Mouse (Mus musculus) cerebellum, adult 8-10 months (tissue): ENCODE results near the gene Lrig1.
A peak's percentile ranks its signal among the peaks of the same experiment; 100 is the strongest.

Source experiments
- DNase-seq: peaks from one replicate; pipeline ENCODE4 v3.0.0; 2022

Lrig1 gene

DNA sequence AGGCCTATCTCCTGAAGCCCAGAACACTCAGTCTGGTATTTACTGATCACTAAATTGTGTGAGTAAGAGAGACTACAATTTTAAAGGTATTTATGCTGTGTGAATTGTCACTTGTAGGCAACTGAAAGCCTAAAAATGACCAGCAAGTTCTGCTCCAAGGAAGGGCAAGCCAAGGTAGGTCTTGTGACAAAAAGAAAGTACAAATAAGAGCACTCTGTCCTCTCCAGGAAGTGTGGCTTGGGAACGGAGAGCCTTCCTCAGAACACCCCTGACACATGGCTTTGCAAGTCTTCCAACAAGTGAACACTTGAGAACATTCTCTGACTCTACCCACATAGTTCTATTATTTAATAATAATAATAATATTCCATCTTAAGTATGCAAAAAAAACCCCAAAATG lies 2.5 kb downstream of the Lrig1 start:
- DNase-seq: peak; percentile 6

DNA sequence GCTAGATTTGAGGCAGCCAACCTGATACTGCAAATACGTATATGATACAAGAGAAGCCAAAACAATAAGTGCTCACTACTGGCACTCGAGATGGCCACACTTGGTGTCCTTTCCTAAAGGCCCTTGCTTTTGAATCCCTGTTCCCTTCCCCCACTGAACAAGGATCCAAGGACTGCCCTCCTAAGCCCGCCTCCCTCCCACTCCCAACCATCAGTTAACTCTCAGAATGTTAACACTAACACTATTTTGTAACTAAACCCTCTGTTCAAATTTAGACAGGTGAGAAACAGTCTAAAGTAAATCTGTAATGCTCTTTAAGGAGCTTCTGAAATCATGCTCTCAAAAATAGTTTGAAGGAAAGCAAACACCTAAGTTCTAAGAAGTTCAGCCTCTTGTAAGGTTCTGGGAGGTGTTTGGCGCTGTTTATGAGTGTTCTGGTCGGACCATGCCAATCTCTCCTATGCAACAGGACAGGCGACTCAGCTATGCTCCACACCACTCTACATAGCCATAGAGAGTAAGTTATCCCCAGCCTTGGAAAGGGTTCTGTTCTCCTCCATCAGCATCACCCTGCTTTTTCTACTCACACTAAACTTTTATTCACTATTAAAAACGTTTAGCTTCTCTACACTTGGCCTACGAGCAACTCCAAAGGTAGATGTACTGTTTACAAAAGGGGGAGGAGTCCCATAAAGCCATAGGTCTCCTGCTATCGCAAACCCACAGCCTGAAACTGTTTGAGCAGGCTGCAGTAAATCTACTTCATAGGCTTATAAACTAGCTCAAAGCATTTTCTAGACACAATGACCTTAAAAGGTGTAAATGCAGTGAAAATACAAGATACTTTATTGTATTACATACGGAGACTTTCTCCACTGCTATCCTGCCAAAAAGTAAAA lies 3.5 kb downstream of the Lrig1 start:
- DNase-seq: peak; percentile 5

DNA sequence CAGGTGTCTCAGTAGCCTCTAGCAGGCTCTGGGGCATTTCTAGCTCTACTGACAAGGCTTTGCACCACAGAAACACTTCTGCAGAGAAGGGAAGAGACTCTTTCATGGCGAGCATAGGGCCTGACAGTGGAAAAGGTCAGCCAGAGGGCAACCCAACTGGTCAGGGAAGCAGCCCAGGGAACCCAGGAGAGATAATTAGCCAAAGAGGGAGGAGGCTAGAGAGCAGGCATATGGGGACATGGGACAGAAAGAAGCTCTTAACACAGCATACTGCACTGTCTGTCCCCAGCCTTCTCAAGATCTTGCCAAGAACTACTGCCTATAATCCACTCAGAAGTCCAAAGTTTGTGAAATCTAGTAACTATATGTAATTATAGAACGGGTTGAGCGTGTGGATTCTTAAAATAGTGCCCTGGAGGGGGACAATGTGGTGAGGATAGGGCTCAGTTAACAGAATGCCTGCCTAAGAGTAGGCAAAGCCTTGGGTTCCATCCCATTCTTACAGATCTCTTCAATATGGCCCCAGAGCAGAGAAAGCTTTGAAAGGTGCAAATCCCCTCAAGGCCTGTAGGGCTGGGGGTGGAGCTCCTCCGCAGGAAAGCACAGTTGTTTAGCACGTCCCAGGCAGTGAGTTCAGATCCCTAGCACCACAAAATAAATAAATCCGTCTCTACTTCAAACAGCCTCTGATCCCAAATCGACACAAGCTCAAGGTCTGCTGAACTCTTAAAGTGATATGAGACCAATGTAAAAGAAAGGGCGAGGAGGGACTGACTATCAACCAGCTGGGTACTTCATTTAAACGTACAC lies 4.6 kb downstream of the Lrig1 start:
- no peak for DNase-seq

DNA sequence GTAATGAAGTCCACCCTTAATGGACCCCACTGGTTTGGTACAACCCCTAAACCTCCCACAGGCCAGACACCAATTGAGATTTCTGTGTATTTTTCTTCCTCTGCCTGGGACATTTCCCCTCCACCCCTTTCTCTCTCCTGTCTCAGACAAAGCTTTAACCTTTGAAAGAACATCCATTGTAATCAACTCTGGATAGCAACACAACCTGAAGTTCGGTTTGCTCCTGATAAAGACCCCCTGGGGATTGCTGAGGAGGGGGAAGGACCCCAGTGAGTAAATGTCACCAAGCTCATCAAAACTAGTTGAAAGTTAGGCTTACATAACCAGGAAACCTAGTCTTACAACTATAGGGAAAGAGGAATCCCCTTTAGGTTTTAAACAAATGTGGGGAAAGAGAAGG lies 5.5 kb downstream of the Lrig1 start:
- no peak for DNase-seq

DNA sequence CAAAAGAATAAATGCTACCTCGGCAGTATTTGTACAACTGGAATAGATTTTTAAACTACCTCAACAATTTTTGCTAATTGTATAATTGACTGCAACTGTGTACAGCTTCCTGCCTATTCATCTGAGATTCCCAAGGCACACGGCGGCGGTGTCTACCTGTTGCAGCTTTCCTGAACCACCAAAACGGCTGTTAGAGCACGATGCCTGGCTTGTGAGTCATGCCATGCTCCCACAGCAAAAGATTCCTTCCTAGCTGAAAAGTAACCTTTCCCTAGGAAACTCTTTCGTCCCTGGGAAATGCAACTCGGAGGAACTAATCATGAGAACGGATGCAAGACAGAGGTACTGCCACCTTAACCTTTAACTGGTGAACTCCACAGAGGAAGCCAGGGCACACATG lies 6.9 kb downstream of the Lrig1 start:
- DNase-seq: peak; percentile 2

DNA sequence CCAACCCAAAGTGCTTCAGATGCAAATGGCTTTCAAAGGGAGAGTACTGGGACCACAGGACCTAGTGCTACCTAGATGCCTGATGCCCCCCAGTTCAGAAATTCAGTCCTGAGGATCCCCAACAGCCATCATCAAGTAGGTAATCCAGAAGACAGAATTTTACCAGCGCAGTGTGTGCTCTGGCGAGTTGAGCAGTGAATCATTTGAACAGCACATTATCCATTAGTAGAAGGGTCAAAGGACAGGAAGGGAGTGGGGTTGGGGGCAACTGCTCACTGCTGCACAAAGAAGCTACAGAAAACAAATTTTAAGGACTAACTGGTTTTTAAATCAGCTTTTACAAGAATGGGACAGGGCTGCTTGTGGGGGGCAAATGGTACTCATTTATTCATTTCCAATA lies 8.0 kb downstream of the Lrig1 start:
- no peak for DNase-seq

DNA sequence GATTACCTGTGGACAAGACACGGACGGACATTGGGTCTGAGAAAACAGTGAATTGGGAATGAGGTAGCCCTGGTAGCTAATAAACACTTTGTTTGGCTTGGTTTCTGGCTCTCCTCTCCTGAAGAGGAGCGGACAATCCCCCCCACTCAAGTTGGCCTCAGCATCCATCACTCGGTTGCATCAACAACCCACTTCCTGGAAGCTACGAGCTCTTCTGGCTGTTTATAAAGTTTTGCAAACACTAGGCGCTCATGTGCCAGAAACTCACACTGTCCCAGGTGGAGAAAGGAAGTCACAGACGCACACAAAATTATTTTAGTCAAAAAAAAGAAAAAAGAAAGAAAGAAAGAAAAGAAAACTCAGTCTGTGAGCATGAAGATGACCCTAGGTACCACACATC lies 9.7 kb downstream of the Lrig1 start:
- no peak for DNase-seq

DNA sequence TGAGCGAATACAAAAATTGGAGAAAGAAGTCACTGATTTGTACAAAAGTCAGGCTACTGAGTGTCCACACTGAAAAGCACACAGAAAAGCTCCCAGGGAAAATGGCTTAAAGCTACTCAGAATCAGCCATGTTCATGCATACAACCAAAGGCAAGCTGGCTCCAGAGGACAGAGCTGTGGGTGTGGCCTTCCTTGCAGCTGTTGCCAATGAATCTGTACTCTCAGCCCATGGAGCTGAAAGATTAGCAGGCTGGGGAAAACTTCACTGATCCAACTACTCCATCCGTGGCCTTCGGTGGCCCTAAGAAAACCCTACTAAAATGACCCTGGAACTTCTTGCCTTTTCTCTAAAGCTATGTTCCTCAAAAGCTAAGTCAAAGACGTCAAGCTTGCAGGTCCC lies 11.2 kb downstream of the Lrig1 start:
- DNase-seq: no peak

DNA sequence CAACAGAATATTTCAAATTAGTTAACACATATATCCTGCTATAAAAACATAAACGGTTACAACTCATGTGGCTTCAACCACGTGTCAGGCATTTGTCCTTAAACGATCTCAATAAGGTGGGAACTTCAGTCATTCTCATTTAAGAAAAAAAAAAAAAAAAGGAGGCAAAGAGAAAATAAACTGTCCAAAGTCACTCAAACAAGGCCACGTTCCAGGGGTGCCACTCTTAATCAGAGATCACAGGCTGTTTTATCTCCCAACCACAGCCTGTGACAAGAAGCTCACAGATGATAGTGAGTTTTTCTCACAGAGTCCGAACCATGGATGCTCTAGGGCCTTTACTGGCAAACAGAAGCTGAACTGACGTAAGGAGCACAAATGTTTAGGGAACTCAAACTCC lies 13.9 kb downstream of the Lrig1 start:
- no peak for DNase-seq

DNA sequence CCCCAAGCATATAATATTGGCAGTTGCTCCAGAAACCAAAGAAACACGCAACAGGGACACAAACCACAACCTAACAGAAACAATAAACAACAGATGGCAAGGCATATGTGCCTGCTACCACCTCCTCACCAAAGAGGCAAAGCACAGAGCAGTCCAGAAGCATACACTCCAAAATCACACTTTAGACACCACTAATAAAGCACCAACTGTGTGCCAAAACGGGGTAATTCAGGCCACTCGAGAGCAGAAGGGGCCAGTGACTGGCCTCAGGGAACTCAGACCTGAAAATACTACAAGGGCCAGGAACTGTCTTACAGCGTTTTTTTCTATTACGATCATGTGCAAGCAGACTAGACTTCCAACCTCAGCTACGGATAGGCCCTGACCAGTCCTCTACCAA lies 14.3 kb downstream of the Lrig1 start:
- peak; percentile 59 for DNase-seq

DNA sequence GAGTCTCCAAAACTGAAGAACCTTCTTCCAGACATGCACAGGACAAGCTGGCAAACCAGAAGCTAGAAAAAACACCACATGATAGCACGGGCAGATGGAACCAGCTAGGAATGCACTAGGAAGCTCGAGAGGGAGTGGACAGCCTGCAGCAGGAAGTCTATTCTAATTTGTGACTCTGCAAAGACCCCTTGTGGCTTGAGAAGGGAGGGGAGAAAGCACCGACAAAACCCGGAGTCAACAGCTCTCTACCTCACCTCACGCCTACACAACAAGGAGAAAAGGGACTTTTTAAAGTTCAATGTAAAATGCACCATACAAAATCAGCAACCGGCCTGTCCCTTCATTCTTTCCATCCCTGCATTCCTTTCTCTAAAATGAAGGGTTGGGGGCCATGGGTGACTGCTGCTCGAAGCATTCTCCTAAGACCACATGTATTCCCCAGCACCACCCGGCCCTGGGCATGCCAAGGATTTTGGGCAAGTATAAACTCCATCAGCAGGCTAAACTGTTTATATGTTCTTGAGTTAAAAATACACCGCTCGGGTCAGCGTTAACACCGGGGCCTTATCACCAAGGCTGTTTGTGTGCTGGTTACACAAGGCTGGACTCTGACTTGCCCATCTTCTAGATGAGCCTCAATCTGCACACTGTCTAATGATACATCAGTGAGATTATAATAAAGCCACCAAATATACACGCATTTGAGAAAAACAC lies 15.0 kb downstream of the Lrig1 start:
- peak; percentile 55 for DNase-seq

DNA sequence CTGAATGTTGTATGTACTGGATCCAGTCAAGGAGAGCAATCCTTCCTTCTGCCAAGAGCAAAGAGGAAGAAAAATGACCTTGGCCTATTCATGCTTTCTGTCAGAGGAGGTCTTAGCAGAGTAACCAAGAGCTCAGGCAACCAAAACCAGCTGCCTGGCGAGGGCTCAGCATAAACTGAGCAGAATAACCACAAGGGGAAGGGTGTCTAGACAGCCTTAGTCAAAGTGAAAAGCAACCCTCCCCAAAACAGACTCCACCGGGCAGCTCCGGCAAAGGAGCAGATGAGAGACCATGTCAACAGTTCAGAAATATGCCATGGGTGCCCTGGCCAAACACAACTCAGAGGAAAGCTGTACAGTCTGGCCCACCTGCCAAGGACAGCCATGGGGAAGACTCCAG lies 16.3 kb downstream of the Lrig1 start:
- DNase-seq: peak; percentile 38

DNA sequence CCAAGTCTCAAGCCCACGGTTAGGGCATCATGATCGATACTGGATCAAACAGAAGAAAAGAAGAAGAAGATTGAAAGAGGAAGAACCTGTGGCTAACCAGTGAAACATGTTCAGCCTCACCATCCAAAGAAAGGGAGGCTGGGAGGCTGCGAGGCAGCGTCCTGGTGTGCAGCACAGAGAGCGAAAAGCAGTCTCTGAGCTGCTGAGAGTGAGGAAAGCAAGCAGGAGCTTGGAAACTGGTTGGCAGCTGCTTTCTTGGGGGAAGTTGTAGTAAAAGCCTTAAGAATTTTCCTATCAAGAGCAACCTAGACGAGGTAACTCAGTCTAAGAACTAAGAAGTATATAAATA lies 17.7 kb downstream of the Lrig1 start:
- no peak for DNase-seq

DNA sequence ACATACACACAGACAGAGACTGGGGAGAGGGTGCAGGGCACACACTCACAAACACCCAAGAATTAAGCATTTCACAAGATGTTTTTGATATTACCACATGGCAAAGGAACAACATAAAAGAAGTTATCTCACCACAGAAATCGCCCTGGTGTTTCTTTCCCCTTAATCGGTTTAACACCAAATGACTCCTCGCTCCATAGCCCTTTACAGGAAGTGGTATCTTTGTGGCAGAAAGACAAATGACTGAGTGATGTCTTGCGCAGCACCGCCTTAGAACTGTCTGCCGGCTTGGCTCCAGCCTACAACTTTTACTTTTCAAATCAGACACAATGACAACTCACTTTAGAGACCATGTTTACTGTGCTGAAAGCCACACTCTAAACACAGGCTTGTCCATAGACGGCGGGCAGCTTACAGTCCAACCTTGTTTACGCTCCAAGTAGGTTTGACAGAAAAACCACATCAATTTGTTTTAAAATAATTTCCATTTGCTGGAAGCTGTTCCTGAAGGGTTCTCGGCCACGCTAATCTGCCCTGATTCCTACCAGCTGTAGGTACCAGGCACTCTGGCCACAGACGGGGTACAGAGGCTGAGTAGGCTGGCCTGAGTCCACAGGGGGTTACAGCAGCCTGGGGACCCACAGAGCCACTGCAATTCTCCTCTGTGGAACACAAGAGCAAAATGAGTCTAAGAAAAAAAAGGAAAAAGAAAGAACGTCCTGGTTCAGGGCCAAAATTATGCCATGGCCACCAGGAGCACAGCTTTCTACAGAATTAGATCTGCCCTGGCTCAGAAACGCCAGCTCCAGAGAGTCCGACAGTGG lies 18.3 kb downstream of the Lrig1 start:
- DNase-seq: peak; percentile 31

DNA sequence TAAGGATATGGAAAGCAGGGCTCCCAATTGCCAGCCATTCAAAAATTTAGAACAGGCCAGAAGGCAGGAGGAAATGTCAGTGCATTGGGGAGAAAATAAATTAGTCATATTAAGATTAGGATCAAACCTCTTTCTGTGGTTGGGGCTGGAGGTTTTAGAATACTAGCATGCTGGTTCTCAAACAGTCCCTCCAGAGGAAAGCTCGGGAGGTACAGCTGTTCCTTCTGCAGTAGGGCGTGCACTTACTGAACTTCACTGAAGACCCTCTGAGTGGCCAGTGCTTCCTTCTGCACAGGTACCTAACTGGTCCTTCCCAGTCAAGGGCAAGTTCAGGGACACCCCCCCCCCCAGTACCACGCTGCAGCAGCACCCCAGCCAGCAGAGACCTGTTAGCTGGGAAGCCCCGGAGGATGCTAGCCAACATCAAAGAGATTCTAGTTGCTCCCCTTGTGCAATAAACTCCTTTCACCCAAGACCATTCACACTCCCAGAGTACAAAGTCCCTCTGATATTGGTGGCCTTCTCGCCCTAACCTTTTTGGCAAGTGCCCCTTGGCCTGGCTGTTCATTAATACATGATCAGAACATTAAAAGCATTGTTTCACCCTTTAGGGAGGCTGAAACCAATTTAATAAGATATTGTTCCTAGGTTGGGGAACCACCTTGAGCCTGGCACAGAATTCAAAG lies 19.1 kb downstream of the Lrig1 start:
- no peak for DNase-seq

DNA sequence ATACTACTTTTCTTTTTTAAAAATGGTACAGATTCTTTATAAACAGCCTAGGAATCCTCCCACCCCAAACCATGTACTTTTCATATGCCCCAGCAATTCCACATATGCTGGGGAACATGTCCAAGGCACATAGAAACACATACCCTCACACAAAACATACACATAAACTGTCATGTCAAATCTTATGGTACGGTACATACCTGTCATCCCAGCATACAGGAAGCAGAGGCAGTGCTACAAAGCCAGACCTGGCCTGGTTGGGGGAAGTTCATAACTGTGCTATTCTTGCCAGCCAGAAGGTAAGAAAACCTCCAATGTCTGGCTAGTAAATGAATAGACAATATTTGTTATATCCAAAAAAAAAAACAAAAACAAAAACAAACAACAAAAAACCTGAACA lies 20.7 kb downstream of the Lrig1 start:
- DNase-seq: no peak

DNA sequence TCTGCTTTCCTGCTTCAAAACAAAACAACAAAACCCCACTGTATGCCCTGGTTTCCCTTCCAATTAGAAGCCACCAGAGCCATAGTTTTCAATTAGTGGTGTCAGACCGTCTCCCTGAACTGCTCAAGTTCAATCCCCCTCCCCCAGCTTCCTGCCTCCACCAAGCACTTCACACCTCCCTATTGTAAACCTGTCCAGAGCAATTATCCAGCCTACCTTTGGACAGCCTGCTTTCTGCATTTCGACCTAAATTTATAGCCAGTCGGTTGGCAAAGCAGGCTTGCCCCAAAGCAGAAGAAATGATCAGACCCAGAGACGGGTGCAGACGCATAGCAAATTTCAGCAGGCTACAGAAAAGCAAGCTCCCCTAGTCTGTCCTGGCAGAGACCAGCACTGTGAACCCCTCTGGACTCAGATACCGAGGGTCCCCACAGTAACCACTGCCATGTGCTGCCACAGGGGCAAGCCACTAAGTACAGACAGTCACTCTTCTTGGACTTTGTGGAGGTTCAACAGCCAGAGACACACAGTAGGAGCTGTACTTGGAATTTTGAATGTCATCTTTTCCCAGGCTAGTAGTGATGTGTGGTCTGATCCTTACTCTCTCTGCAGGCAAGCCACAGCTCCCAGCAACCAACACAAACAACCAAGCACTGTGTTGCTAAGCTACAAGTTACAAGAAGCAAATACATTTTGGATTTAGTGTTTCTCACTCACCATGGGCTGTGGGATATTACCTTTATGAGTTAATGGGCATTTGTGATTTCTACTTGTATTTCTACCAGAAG lies 21.4 kb downstream of the Lrig1 start:
- DNase-seq: no peak

DNA sequence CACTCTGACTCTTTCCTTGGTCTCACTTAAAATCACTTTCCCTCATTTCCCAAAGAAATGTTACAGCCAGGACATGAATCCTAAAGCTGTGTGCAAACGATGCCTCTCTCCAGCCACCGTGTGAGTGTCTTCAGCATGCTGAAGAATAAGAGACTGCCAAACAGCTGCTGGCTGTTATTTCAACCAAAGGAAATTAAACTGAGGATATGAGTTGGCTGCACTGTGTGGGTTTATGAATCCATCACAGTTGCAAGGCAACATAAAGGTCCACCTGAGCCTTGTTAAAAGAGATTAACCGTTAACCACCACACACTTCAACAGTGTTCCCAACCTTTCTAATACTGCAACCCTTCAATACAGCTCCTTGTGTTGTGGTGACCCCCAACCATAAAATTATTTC lies 22.5 kb downstream of the Lrig1 start:
- DNase-seq: no peak

DNA sequence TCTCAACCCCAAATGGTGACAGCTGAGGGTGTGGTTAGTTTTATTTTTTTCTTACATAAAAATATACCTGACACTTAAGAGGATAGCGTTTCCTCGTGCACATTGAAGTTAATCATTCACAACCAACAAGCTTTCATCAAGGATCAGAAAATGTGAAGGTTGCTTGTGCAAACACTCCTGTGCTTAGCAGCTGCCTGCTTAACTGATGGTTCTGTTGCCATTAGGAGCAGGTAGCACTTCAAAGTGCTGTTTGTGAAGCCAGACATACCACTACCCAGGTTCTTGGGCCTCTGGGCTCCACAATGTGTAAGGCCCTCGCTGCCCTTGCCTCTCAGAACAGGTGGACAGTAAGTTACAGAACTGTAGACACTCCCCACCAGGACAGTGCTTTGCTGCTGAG lies 23.1 kb downstream of the Lrig1 start:
- no peak for DNase-seq

DNA sequence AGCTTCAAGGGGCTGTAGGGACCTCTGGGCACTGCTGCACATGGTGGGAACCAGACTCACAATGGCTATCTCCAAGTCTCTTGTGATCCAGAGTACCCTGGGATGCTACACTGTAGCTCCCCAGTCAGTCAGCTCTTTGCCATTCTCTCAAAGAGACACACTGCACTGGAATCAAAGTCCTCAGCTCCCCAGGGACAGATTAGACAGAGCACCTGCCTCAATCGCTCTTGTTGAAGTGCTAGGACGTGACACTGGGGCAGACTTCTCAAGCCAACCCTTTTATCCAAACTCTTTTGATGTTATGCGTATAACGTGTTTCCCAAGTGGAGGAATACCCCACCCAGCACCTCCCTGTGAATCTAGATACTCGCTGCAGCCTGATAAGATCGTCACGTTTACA lies 23.7 kb downstream of the Lrig1 start:
- DNase-seq: no peak

DNA sequence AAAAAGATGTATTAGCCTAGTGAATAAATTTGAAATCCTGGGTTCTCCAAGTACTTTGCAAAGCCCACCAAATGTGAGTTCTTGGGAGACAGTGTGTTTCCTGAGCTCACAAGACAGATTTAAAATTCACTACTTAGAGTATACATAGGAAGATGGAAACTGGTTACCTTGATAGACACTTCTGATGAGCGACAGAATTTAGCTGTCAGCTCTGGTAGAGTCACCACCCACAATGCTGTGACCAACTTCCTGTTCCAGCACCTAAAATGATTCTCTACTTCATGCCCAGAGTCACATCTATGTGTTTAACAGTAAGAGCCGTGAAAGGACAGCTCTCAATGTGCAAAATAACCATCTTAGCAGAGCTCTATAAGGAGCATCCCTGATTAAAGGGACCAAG lies 27.5 kb downstream of the Lrig1 start:
- no peak for DNase-seq
